Comparison of ENCODE assay signal across 8 mouse cellular contexts in genomic region chr13:103772917-103773316, GRCm38 (mm10). TPM values are rescaled to one million over a fixed set of nuclear protein-coding genes. Genes with fewer than 3 reads are reported as not detected.
DNase-seq lines count a peak whose midpoint lies in the region; ATAC-seq lines count a peak whose summit lies in the region.

No protein-coding gene starts in this region.

- H3K4me2 ChIP-seq in hindbrain, embryonic 15.5 days: peak overlapping the region; percentile 80
- peak overlapping the region; percentile 68 for H3K4me2 ChIP-seq in midbrain, embryonic 13.5 days (replicated peaks)

- peaks cover 35% of the 10 kb centered on the region for H3K4me1 ChIP-seq in hindbrain, embryonic 15.5 days (replicated peaks)
- peaks cover 32% of the 10 kb centered on the region for H3K4me1 ChIP-seq in midbrain, embryonic 13.5 days (replicated peaks)

- peak overlapping the region; percentile 86 for H3K9ac ChIP-seq in hindbrain, embryonic 15.5 days
- peak overlapping the region; percentile 79 for H3K9ac ChIP-seq in midbrain, embryonic 13.5 days (replicated peaks)

- 31% methylated on average over 5 of the region's 5 CpGs for WGBS in hindbrain, embryonic 15.5 days
- WGBS in midbrain, embryonic 13.5 days: 16% methylated on average over 5 of the region's 5 CpGs

- H3K27me3 ChIP-seq in hindbrain, embryonic 15.5 days: 0 out of 2 replicates have a peak, but pooled peaks cover 2% of the 10 kb centered on the region
- H3K27me3 ChIP-seq in midbrain, embryonic 13.5 days: no peaks in the 10 kb centered on the region

- H3K36me3 ChIP-seq in hindbrain, embryonic 15.5 days: no peaks in the 10 kb centered on the region
- peaks cover 6% of the 10 kb centered on the region; the same call in 1 of the 2 replicates for H3K36me3 ChIP-seq in midbrain, embryonic 13.5 days

- ATAC-seq in hindbrain, embryonic 15.5 days (ENCODE audit: low FRiP score, low read depth): no peak
- no peak for ATAC-seq in midbrain, embryonic 13.5 days

- H3K9me3 ChIP-seq in hindbrain, embryonic 15.5 days: no peaks in the 10 kb centered on the region
- no peaks in the 10 kb centered on the region for H3K9me3 ChIP-seq in midbrain, embryonic 13.5 days

- H3K4me3 ChIP-seq in hindbrain, embryonic 15.5 days: peak overlapping the region; percentile 83
- peak overlapping the region; percentile 67 for H3K4me3 ChIP-seq in midbrain, embryonic 13.5 days (replicated peaks)

- peak; percentile 24 for DNase-seq in adrenal gland, postnatal 10 days
- no peak for DNase-seq in adrenal gland, postnatal 4 days (ENCODE audit: low spot score in 2 of 2)
- peak; percentile 17 for DNase-seq in right cerebral cortex, postnatal 14 days
- DNase-seq in right cerebral cortex, postnatal 36 days (ENCODE audit: low spot score in 2 of 2): no peak
- DNase-seq in urinary bladder, postnatal 14 days (ENCODE audit: low spot score): no peak
- no peak for DNase-seq in c-Kit-positive CD71-positive TER-119-positive erythroid progenitor cells, embryonic 14.5 days (ENCODE audit: low spot score)

- H3K27ac ChIP-seq in hindbrain, embryonic 15.5 days (replicated peaks): peak overlapping the region; percentile 72
- 0 out of 2 replicates have a peak overlapping the region, but pooled peaks have one; percentile 1 for H3K27ac ChIP-seq in midbrain, embryonic 13.5 days

RNA-seq across cellular contexts. Expression of gene Srek1, which starts 1.5 kb away (rescaled TPM):
- total RNA-seq in adrenal gland, postnatal 10 days (2021): 10 to 100 TPM; 43.6 to 67.2 TPM
- total RNA-seq in adrenal gland, postnatal 4 days (2021): 10 to 100 TPM; 88.8 to 95.9 TPM
- 62.0 and 66.8 TPM in 2 replicates for polyA plus RNA-seq in hindbrain, embryonic 15.5 days (2015; fragmentation: Nextera tagmentation; extraction: Ambion mirVana)
- polyA plus RNA-seq in midbrain, embryonic 13.5 days (2015; fragmentation: Nextera tagmentation; extraction: Ambion mirVana): 93.1 and 94.6 TPM in 2 replicates

Comparison
In these comparisons a context has a peak if more than half of its experiments do, and no peak if none do; other contexts are left out.
1. DNase-seq: peak in adrenal gland, postnatal 10 days (single experiment) and right cerebral cortex, postnatal 14 days (single experiment); none in adrenal gland, postnatal 4 days (0 of 2), right cerebral cortex, postnatal 36 days (0 of 2), urinary bladder, postnatal 14 days (single experiment) and c-Kit-positive CD71-positive TER-119-positive erythroid progenitor cells, embryonic 14.5 days (single experiment).